Mouse (Mus musculus) layer of hippocampus, postnatal 14 days (tissue): Measurements from ENCODE around the gene Pom121l12. TPM values are rescaled to one million over a fixed set of nuclear protein-coding genes. Genes with fewer than 3 reads are reported as not detected.

Experiments used
- DNase-seq, 2 experiments: peaks; one replicate each; pipeline ENCODE4 v3.0.0; 2021 to 2022; ENCODE audit warnings: low spot score in 2 of 2, mixed read lengths in 1 of 2
- long read RNA-seq, 2 experiments: library from polyadenylated mRNA; stranded (forward); transcript quantifications; one replicate each; pipeline ENCODE4 v2.0.0; 2021
- total RNA-seq, 2 experiments: library from RNA; stranded (reverse); gene quantifications; 2 replicates each; pipeline ENCODE4 v1.2.3; 2021

Pom121l12 gene
- not detected for total RNA-seq
- long read RNA-seq, experiment 1, result 0 reads
- long read RNA-seq, experiment 2, result 0 reads

DNA sequence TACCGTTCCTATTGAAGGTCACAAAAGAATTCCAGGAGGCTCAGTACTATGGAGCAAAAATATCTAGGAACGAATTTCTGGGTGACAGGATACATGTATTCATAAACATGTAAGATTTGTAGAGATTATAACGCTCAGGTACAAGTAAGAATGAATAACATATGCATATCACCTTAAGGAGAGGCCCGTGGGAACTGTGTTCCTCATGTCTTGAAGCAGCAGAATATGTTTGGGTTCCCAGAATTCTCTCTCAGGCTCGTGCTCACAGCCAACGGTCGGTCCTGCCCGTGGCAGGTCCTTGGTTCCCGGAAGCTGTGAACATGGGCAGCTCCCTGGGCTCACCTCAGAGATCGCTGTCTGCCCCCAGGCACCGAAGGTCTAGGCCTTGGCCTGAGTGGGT is at the start of gene Pom121l12:
Pom121l12 (plus strand) TSS at position 301 of the 400 bp plus-strand sequence.
- no peak for DNase-seq

DNA sequence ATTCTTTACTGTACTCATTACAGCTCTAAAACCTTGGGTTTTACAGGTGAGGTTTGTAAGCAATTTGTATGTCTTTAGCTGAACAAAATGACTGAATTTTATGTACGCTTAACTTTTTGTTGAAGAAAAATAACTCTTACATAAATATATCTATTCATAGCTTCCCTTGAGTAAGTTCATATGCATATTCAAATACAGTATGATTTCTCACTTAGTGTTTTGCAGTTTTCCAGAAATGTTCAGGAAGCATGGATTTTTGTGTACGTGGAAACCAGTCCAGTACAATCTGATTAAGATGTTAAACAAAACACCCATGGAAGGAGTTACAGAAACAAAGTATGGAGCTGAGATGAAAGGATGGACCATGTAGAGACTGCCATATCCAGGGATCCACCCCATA is 12.8 kb downstream of the Pom121l12 start:
- DNase-seq, result no peak
